13 mouse cellular contexts compared by ENCODE assay signal in the genomic region with DNA sequence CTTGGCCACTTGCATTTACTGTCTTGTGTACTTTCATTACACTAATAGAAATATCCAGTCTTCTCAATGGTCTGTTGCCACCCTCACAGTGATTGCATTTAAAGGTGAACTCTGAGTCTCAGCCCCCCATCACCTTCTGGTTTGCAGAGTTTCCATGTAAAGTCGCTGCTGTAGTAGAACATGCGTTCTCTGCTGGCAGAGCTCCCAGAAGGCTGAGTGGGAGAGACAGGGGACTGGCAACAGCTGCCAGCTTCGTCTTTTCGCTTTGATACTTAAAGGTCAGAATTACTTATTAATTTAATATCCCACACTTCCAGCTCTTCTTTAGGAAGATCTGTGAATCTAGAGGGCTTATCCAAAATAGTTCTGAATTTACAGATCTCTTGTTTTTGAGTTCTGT. TPM values are rescaled to one million over a fixed set of nuclear protein-coding genes. Genes with fewer than 3 reads are reported as not detected.
DNase-seq lines count a peak whose midpoint lies in the region; ATAC-seq lines count a peak whose summit lies in the region.
"Had no signal": no experiment of that assay in that cellular context is flagged by ENCODE, and none has a peak within 500 bp of the region (broad histone marks: within the 10 kb centered on the region; RNA-seq: fewer than 3 reads in every experiment).

No protein-coding gene starts in this region.

- no peaks in the 10 kb centered on the region for H3K9me3 ChIP-seq in forebrain, embryonic 10.5 days
- H3K9me3 ChIP-seq: liver, embryonic 12.5 days; neural tube, embryonic 12.5 days had no signal

- no peak overlapping the region for H3K4me3 ChIP-seq in forebrain, embryonic 10.5 days
- H3K4me3 ChIP-seq: liver, embryonic 12.5 days; neural tube, embryonic 12.5 days had no signal

- H3K27ac ChIP-seq in forebrain, embryonic 10.5 days: no peak overlapping the region
- H3K27ac ChIP-seq: liver, embryonic 12.5 days; neural tube, embryonic 12.5 days had no signal

- ATAC-seq in frontal cortex, adult (ENCODE audit: low TSS enrichment): peak; percentile 59; the same call in 1 of the 2 replicates
- ATAC-seq: intestine, embryonic 16.5 days; liver, embryonic 12.5 days; Patski had no signal

- H3K36me3 ChIP-seq in forebrain, embryonic 10.5 days (replicated peaks): no peaks in the 10 kb centered on the region
- H3K36me3 ChIP-seq: liver, embryonic 12.5 days; neural tube, embryonic 12.5 days had no signal

- 84% methylated on average over 4 of the region's 4 CpGs for WGBS in forebrain, embryonic 10.5 days

- no peak for DNase-seq in frontal cortex, postnatal 25 days (ENCODE audit: low spot score in 2 of 2)
- peak; percentile 24 for DNase-seq in ovary, postnatal 14 days (ENCODE audit: low spot score)
- no peak for DNase-seq in ovary, adult 18-20 months (ENCODE audit: low spot score)
- DNase-seq in left cerebral cortex, adult 11 months (ENCODE audit: low spot score): peak; percentile 24
- no peak for DNase-seq in embryo, embryonic 9.5 days (ENCODE audit: extremely low spot score)
- no peak for DNase-seq in yolk sac, embryonic 10.5 days (ENCODE audit: low spot score)
- no peak for DNase-seq in forebrain, embryonic 10.5 days (ENCODE audit: extremely low spot score, low spot score)
- DNase-seq: thymus, postnatal 14 days had no signal

- no peaks in the 10 kb centered on the region for H3K27me3 ChIP-seq in forebrain, embryonic 10.5 days (ENCODE audit: poor library complexity, severe bottlenecking)
- H3K27me3 ChIP-seq: liver, embryonic 12.5 days; neural tube, embryonic 12.5 days; Patski had no signal

- H3K4me1 ChIP-seq in forebrain, embryonic 10.5 days: no peaks in the 10 kb centered on the region
- H3K4me1 ChIP-seq: liver, embryonic 12.5 days; neural tube, embryonic 12.5 days had no signal

RNA-seq across cellular contexts. Expression of a gene that starts 8.7 kb away (rescaled TPM):
- 2.0 and 2.6 TPM in 2 replicates for polyA plus RNA-seq in forebrain, embryonic 10.5 days (2016; fragmentation: Nextera tagmentation; extraction: Ambion mirVana)

Comparison
In these comparisons a context has a peak if more than half of its experiments do, and no peak if none do; other contexts are left out.
1. DNase-seq: peak in ovary, postnatal 14 days (single experiment) and left cerebral cortex, adult 11 months (single experiment); none in frontal cortex, postnatal 25 days (0 of 2), ovary, adult 18-20 months (single experiment), embryo, embryonic 9.5 days (single experiment), yolk sac, embryonic 10.5 days (single experiment) and forebrain, embryonic 10.5 days (single experiment).